Mouse (Mus musculus) cortical plate, adult 2 months (tissue): ENCODE results near the gene Rapgef2.

ENCODE experiments used
- CTCF ChIP-seq: fragments of 200-500 bp; IDR thresholded peaks from 2 replicates; pipeline ENCODE4 v1.5.1; 2011; ENCODE audit warnings: mild to moderate bottlenecking, control low read depth, low read length; ENCODE audit not compliant: insufficient read depth; ENCODE audit errors: extremely low read depth
- POLR2A ChIP-seq: fragments of 200-500 bp; IDR thresholded peaks from 2 replicates; pipeline ENCODE4 v1.6.1; 2011; ENCODE audit warnings: mild to moderate bottlenecking, low read length, control low read depth; ENCODE audit not compliant: insufficient read depth; ENCODE audit errors: extremely low read depth

- TF ChIP-seq POLR2A: no peak
- TF ChIP-seq CTCF: no peak
Observed at GRCm38 (mm10) chr3:79126857-79127256, 159.5 kb downstream of the Rapgef2 start.
